18 mouse cellular contexts compared by ENCODE assay signal in the genomic region with DNA sequence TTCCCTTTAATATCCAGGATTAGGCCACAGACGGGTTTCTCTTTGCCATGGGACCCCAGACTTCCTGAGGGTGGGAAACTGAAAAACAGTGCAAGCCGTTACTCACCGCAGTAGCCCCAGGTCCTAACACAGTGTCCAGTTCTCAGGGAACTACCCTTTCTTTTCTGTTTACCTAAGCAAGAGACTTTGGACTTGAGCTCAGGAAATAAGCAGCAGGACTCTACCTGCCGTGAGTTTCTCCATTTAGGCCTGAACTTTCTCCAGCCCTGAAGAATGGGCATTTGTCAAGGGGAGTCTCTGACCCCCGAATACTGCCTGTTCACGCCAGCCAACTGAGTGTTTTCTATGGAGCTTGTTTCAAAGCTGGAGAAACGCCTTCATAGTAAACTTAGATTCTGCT. TPM values are rescaled to one million over a fixed set of nuclear protein-coding genes. Genes with fewer than 3 reads are reported as not detected.
DNase-seq lines count a peak whose midpoint lies in the region; ATAC-seq and TF ChIP-seq lines count a peak whose summit lies in the region.
"Had no signal": no experiment of that assay in that cellular context is flagged by ENCODE, and none has a peak within 500 bp of the region (broad histone marks: within the 10 kb centered on the region; RNA-seq: fewer than 3 reads in every experiment).

No protein-coding gene starts in this region.

- WGBS in kidney, embryonic 14.5 days: 52% methylated on average over 7 of the region's 7 CpGs
- WGBS in stomach, embryonic 14.5 days: 42% methylated on average over 7 of the region's 7 CpGs

- no peak overlapping the region for H3K9ac ChIP-seq in kidney, embryonic 14.5 days (ENCODE audit: low read depth, low read length)
- H3K9ac ChIP-seq in stomach, embryonic 14.5 days (replicated peaks; ENCODE audit: low read depth, low read length): no peak overlapping the region
- H3K9ac ChIP-seq: embryonic facial prominence, embryonic 12.5 days; hindbrain, embryonic 12.5 days; liver, embryonic 14.5 days; neural tube, embryonic 12.5 days had no signal

- peak; percentile 47 for DNase-seq in kidney, adult 18-20 months
- DNase-seq in kidney, adult 9 months: peak; percentile 74
- DNase-seq in layer of hippocampus, adult 9-11 months: no peak
- no peak for DNase-seq in spleen, postnatal 10 days (ENCODE audit: low spot score in 2 of 2)
- DNase-seq: adrenal gland, adult 8-10 months; B cell, adult 2 months; cerebellum, adult 11 months; cerebellum, postnatal 36 days; gastrocnemius, postnatal 14 days; layer of hippocampus, postnatal 36 days; thymus, postnatal 36 days had no signal

- H3K4me3 ChIP-seq in kidney, embryonic 14.5 days (ENCODE audit: low read length): no peak overlapping the region
- H3K4me3 ChIP-seq in cortical plate, adult 2 months (ENCODE audit: insufficient read depth, low read length): no peak overlapping the region
- H3K4me3 ChIP-seq in stomach, embryonic 14.5 days (ENCODE audit: low read depth, low read length): no peak overlapping the region
- H3K4me3 ChIP-seq: embryonic facial prominence, embryonic 12.5 days; hindbrain, embryonic 12.5 days; neural tube, embryonic 12.5 days had no signal

- H3K27ac ChIP-seq in kidney, embryonic 14.5 days (ENCODE audit: low read depth, low read length): no peak overlapping the region
- peak overlapping the region; percentile 59 for H3K27ac ChIP-seq in cortical plate, adult 2 months (ENCODE audit: insufficient read depth, low read length)
- 0 out of 2 replicates have a peak overlapping the region, but pooled peaks have one; percentile 21 for H3K27ac ChIP-seq in stomach, embryonic 14.5 days (ENCODE audit: low read length)
- H3K27ac ChIP-seq: embryonic facial prominence, embryonic 12.5 days; hindbrain, embryonic 12.5 days; liver, embryonic 14.5 days; neural tube, embryonic 12.5 days had no signal

- no peaks in the 10 kb centered on the region; the same call in 1 of the 2 replicates for H3K36me3 ChIP-seq in kidney, embryonic 14.5 days (ENCODE audit: control insufficient read depth, insufficient read depth, low read length)
- no peaks in the 10 kb centered on the region for H3K36me3 ChIP-seq in stomach, embryonic 14.5 days (ENCODE audit: control insufficient read depth, insufficient read depth, low read length)
- H3K36me3 ChIP-seq: hindbrain, embryonic 12.5 days; neural tube, embryonic 12.5 days had no signal

- peaks cover 35% of the 10 kb centered on the region for H3K4me1 ChIP-seq in kidney, embryonic 14.5 days (ENCODE audit: control insufficient read depth, insufficient read depth, low read length)
- no peaks in the 10 kb centered on the region for H3K4me1 ChIP-seq in cortical plate, adult 2 months (ENCODE audit: control insufficient read depth, insufficient read depth, low read length)
- H3K4me1 ChIP-seq in stomach, embryonic 14.5 days (ENCODE audit: control insufficient read depth, insufficient read depth, low read length): peaks cover 44% of the 10 kb centered on the region

- TF ChIP-seq CTCF in cortical plate, adult 2 months (IDR thresholded peaks at IDR 0.05; ENCODE audit: extremely low read depth, insufficient read depth, low read length): no peak

- no peak overlapping the region for H3K4me2 ChIP-seq in kidney, embryonic 14.5 days (replicated peaks; ENCODE audit: low read depth, low read length)
- H3K4me2 ChIP-seq in stomach, embryonic 14.5 days (replicated peaks; ENCODE audit: low read depth, low read length): no peak overlapping the region
- H3K4me2 ChIP-seq: embryonic facial prominence, embryonic 12.5 days; hindbrain, embryonic 12.5 days; neural tube, embryonic 12.5 days had no signal

- H3K27me3 ChIP-seq in kidney, embryonic 14.5 days (ENCODE audit: control insufficient read depth, insufficient read depth, low read length): no peaks in the 10 kb centered on the region
- H3K27me3 ChIP-seq in stomach, embryonic 14.5 days (ENCODE audit: control insufficient read depth, insufficient read depth, low read length): no peaks in the 10 kb centered on the region
- H3K27me3 ChIP-seq: embryonic facial prominence, embryonic 12.5 days; hindbrain, embryonic 12.5 days; neural tube, embryonic 12.5 days had no signal

- no peak for ATAC-seq in kidney, embryonic 14.5 days (ENCODE audit: low FRiP score, low TSS enrichment)
- ATAC-seq in stomach, embryonic 14.5 days (ENCODE audit: insufficient number of reproducible peaks, insufficient read depth, low FRiP score, low read depth): no peak

- no peak for TF ChIP-seq POLR2A in cortical plate, adult 2 months (IDR thresholded peaks at IDR 0.05; ENCODE audit: extremely low read depth, insufficient read depth, low read length)

- H3K9me3 ChIP-seq in kidney, embryonic 14.5 days (ENCODE audit: control insufficient read depth, low read length): no peaks in the 10 kb centered on the region
- H3K9me3 ChIP-seq in stomach, embryonic 14.5 days (ENCODE audit: control insufficient read depth, low read depth, low read length): no peaks in the 10 kb centered on the region
- H3K9me3 ChIP-seq: embryonic facial prominence, embryonic 12.5 days; hindbrain, embryonic 12.5 days; neural tube, embryonic 12.5 days had no signal

RNA-seq across cellular contexts. Expression of gene Plpp3, which starts 31.7 kb away (rescaled TPM):
- polyA plus RNA-seq in kidney, embryonic 14.5 days (2014; fragmentation: Nextera tagmentation; extraction: Ambion mirVana): 41.6 and 53.0 TPM in 2 replicates
- polyA plus RNA-seq in cortical plate, adult 2 months (2012; rRNA removed): 258 and 263 TPM in 2 replicates
- polyA plus RNA-seq in stomach, embryonic 14.5 days (2014; fragmentation: Nextera tagmentation; extraction: Ambion mirVana): 51.1 and 51.9 TPM in 2 replicates

Comparison
In these comparisons a context has a peak if more than half of its experiments do, and no peak if none do; other contexts are left out.
1. DNase-seq: peak in kidney, adult 18-20 months (single experiment) and kidney, adult 9 months (single experiment); none in layer of hippocampus, adult 9-11 months (single experiment) and spleen, postnatal 10 days (0 of 2).